Mouse (Mus musculus) ES-E14 (cell line): ENCODE measurements around the gene Syt6.

Source experiments
- MAFK ChIP-seq: IDR thresholded peaks from 2 replicates; pipeline ENCODE4 v1.6.1; 2014; ENCODE audit warnings: mild to moderate bottlenecking, low read depth, low read length, inconsistent platforms; ENCODE audit not compliant: insufficient read depth
- ZC3H11A ChIP-seq: IDR thresholded peaks from 2 replicates; pipeline ENCODE4 v1.6.1; 2012; ENCODE audit warnings: low read depth, mild to moderate bottlenecking, inconsistent platforms, low read length, borderline replicate concordance
- ZNF384 ChIP-seq: IDR thresholded peaks from 2 replicates; pipeline ENCODE4 v1.6.1; 2012; ENCODE audit warnings: low read depth, low read length, inconsistent platforms

GRCm38 (mm10) chr3:103601011-103601410 is 26.0 kb downstream of the Syt6 start:
- TF ChIP-seq MAFK (no peak), ZNF384 (no peak), ZC3H11A (no peak)
